Mouse (Mus musculus): ENCODE measurements around the gene Alkbh7.

- TF ChIP-seq GATA1 (IDR thresholded peaks at IDR 0.05; ENCODE audit: borderline replicate concordance, low read length) (no peak), FLI1 (IDR thresholded peaks at IDR 0.05; ENCODE audit: low read length) (no peak)
Measured at GRCm38 (mm10) chr17:56988441-56988840, 8.7 kb upstream of the Alkbh7 start.
